Mouse (Mus musculus) liver, embryonic 14.5 days (tissue): ENCODE measurements around the gene Hprt. TPM values are rescaled to one million over a fixed set of nuclear protein-coding genes. Genes with fewer than 3 reads are reported as not detected.

ENCODE experiments used
- ATAC-seq: fragments of 200-750 bp; cut with Nextera tagmentation; 2 replicates; pipeline ENCODE4 v1.8.0; 2017; ENCODE audit warnings: moderate number of reproducible peaks, mild to moderate bottlenecking, moderate library complexity; ENCODE audit not compliant: insufficient read depth
- DNase-seq, 3 experiments: peaks; one replicate each; pipeline ENCODE4 v3.0.0-alpha.2; 2012 to 2013; ENCODE audit warnings: low read depth in 3 of 3, low spot score in 3 of 3
- H3K27ac ChIP-seq: fragments of 300-500 bp; sonication (generic); 2 replicates; pipeline ENCODE4 v1.5.1; 2014; ENCODE audit warnings: moderate library complexity, mild to moderate bottlenecking, control low read depth, inconsistent platforms
- H3K27me3 ChIP-seq: fragments of 300-500 bp; sonication (generic); 2 replicates; pipeline ENCODE4 v1.6.1; 2014; ENCODE audit warnings: mild to moderate bottlenecking, low read length, moderate library complexity; ENCODE audit not compliant: control insufficient read depth, insufficient read depth
- H3K36me3 ChIP-seq: fragments of 300-500 bp; sonication (generic); replicated peaks from 2 replicates; pipeline ENCODE4 v1.6.1; 2014; ENCODE audit warnings: low read depth; ENCODE audit not compliant: control insufficient read depth, insufficient read depth
- H3K4me1 ChIP-seq, 2 experiments: fragments of 200-500 bp in 1 of 2; fragments of 300-500 bp in 1 of 2; sonication (generic) in 1 of 2; replicated peaks; 2 replicates each; pipeline ENCODE4 v1.6.1; 2012 to 2014; ENCODE audit warnings: antibody characterized with exemption in 1 of 2, inconsistent platforms in 1 of 2, low read length in 1 of 2; ENCODE audit not compliant: control insufficient read depth in 2 of 2, insufficient read depth in 2 of 2
- H3K4me2 ChIP-seq: fragments of 300-500 bp; sonication (generic); 2 replicates; pipeline ENCODE4 v1.6.1; 2014; ENCODE audit warnings: low read depth, mild to moderate bottlenecking, control low read depth, moderate library complexity
- H3K4me3 ChIP-seq, 2 experiments: fragments of 200-500 bp in 1 of 2; fragments of 300-500 bp in 1 of 2; sonication (generic) in 1 of 2; 2 replicates each; pipeline ENCODE4 v1.5.1; 2012 to 2014; ENCODE audit warnings: low read depth in 2 of 2, low read length in 2 of 2, mild to moderate bottlenecking in 2 of 2, control low read depth in 1 of 2, inconsistent platforms in 1 of 2, moderate library complexity in 1 of 2; ENCODE audit not compliant: insufficient read depth in 1 of 2
- H3K9ac ChIP-seq: fragments of 300-500 bp; sonication (generic); replicated peaks from 2 replicates; pipeline ENCODE4 v1.6.1; 2014; ENCODE audit warnings: mild to moderate bottlenecking, control low read depth, moderate library complexity
- H3K9me3 ChIP-seq: fragments of 300-500 bp; sonication (generic); 2 replicates; pipeline ENCODE4 v1.6.1; 2016; ENCODE audit warnings: low read length, mixed read lengths; ENCODE audit not compliant: control insufficient read depth
- CTCF ChIP-seq: IDR thresholded peaks from 2 replicates; pipeline ENCODE4 v1.5.1; 2016; ENCODE audit warnings: antibody characterized with exemption, low read depth, control low read depth
- EP300 ChIP-seq: IDR thresholded peaks from 2 replicates; pipeline ENCODE4 v1.6.1; 2016; ENCODE audit warnings: antibody characterized with exemption, low read depth
- WGBS: fragments of 180-500 bp; shearing (Covaris S2); extraction: QIAGEN DNeasy Blood & Tissue Kit; methylation state at CpG from one replicate; pipeline ENCODE4 v1.1.7; 2014; ENCODE audit not compliant: insufficient replicate concordance; 5-methylcytosine and 5-hydroxymethylcytosine counted together
- polyA plus RNA-seq, 2 experiments: library from polyadenylated mRNA; depleted of rRNA in 1 of 2; stranded (reverse) in 1 of 2; unstranded in 1 of 2; fragments of >200 nt; fragmentation: Nextera tagmentation in 1 of 2; extraction: Ambion mirVana in 1 of 2; gene quantifications; 2 replicates each; pipeline versions ENCODE4 v1.2.1 to v1.2.3; 2012 to 2014

Hprt gene
- polyA plus RNA-seq, 2 experiments: 68.1 to 220 TPM

- 11% methylated on average over 33 of the region's 33 CpGs for WGBS
- peaks cover 21% of the 10 kb centered on the region for H3K27me3 ChIP-seq
Observed at GRCm38 (mm10) chrX:53056627-53057026, 68.7 kb downstream of the Hprt start.

GRCm38 (mm10) chrX:53057054-53057759, 69.3 kb downstream of the Hprt start:
- Histone ChIP-seq H3K9me3 (no peaks in the 10 kb centered on the region), H3K4me3 (peak overlapping the region; percentile 68 to 72), H3K4me2 (peak overlapping the region; percentile 81), H3K36me3 (no peaks in the 10 kb centered on the region), H3K4me1 (peaks cover 0 to 6% of the 10 kb centered on the region in 2 experiments; a peak in 2 of 4 replicates), H3K9ac (peak overlapping the region; percentile 76), H3K27ac (peak overlapping the region; percentile 36), H3K27me3 (peaks cover 21% of the 10 kb centered on the region)
- DNase-seq: peak in 2 of 3 experiments; percentile 46 to 56
- peak; percentile 90 for ATAC-seq
- 10% methylated on average over 41 of the region's 42 CpGs for WGBS
- TF ChIP-seq CTCF (no peak), EP300 (no peak)

More at GRCm38 (mm10) chrX:53056627-53057026, 68.7 kb downstream of the Hprt start:
- ATAC-seq (peak; percentile 70), DNase-seq (peak in 2 of 3 experiments; percentile 9 to 17)
- Histone ChIP-seq H3K4me3 (peak overlapping the region; percentile 68 to 72), H3K9ac (peak overlapping the region; percentile 76), H3K27ac (peak overlapping the region; percentile 36), H3K36me3 (no peaks in the 10 kb centered on the region), H3K9me3 (no peaks in the 10 kb centered on the region), H3K4me1 (peaks cover 0 to 6% of the 10 kb centered on the region in 2 experiments; a peak in 2 of 4 replicates), H3K4me2 (peak overlapping the region; percentile 81)
- TF ChIP-seq EP300: no peak
- TF ChIP-seq CTCF: no peak

GRCm38 (mm10) chrX:53057760-53058090, 69.8 kb downstream of the Hprt start:
- DNase-seq (no peak), ATAC-seq (no peak)
- peak overlapping the region; percentile 81 for H3K4me2 ChIP-seq
- H3K27me3 ChIP-seq: peaks cover 21% of the 10 kb centered on the region
- 28% methylated on average over 6 of the region's 6 CpGs for WGBS
- H3K9ac ChIP-seq: no peak overlapping the region
- no peak overlapping the region for H3K27ac ChIP-seq
- TF ChIP-seq CTCF: no peak
- no peak for TF ChIP-seq EP300
- H3K36me3 ChIP-seq: no peaks in the 10 kb centered on the region
- H3K4me1 ChIP-seq: peaks cover 0 to 2% of the 10 kb centered on the region in 2 experiments; a peak in 1 of 4 replicates
- H3K9me3 ChIP-seq: no peaks in the 10 kb centered on the region
- H3K4me3 ChIP-seq: peak overlapping the region; percentile 68 to 72; a peak in 3 of 4 replicates

- Histone ChIP-seq H3K9ac (no peak overlapping the region), H3K27me3 (peaks cover 21% of the 10 kb centered on the region), H3K4me2 (peak overlapping the region; percentile 81), H3K4me1 (peaks cover 0 to 2% of the 10 kb centered on the region in 2 experiments; a peak in 1 of 4 replicates), H3K36me3 (no peaks in the 10 kb centered on the region), H3K27ac (no peak overlapping the region), H3K4me3 (peak overlapping the region; percentile 23 to 42; a peak in 3 of 4 replicates), H3K9me3 (no peaks in the 10 kb centered on the region)
- ATAC-seq (no peak), DNase-seq (no peak)
- no peak for TF ChIP-seq CTCF
- TF ChIP-seq EP300: no peak
- 10% methylated on average over 33 of the region's 33 CpGs for WGBS
Observed at GRCm38 (mm10) chrX:53058459-53059280, 70.7 kb downstream of the Hprt start.
